Mouse (Mus musculus) embryo, embryonic 10.5 days (tissue): ENCODE data around the gene Gdf9.

Experiments used
- DNase-seq: peaks from one replicate; pipeline ENCODE4 v3.0.0-alpha.2; 2015; ENCODE audit warnings: low spot score

Gene Gdf9

GRCm38 (mm10) chr11:53478383-53479170, 47.8 kb downstream of the Gdf9 start:
- DNase-seq, result no peak

- no peak for DNase-seq
These were observed 48.5 kb downstream of the Gdf9 start for GRCm38 (mm10) chr11:53479171-53479782.

GRCm38 (mm10) chr11:53479783-53480301, 49.0 kb downstream of the Gdf9 start, which contains the start of the genes Gm9945 and Sowaha:
Gm9945 (plus strand) TSS chr11:53480166.
Sowaha (minus strand) TSS chr11:53480274.
- DNase-seq, result no peak

- DNase-seq, result no peak
These were observed 50.4 kb downstream of the Gdf9 start for GRCm38 (mm10) chr11:53481088-53481730.

- no peak for DNase-seq
These were observed 52.5 kb downstream of the Gdf9 start for GRCm38 (mm10) chr11:53483159-53483891.

- DNase-seq, result no peak
These were observed 54.9 kb downstream of the Gdf9 start for GRCm38 (mm10) chr11:53485719-53486118.

- no peak for DNase-seq
These were observed 55.5 kb downstream of the Gdf9 start for GRCm38 (mm10) chr11:53486351-53486750.

- no peak for DNase-seq
These were observed 56.2 kb downstream of the Gdf9 start for GRCm38 (mm10) chr11:53486822-53487594.
